Mouse (Mus musculus): Measurements from ENCODE around the gene Gpr4.

The Gpr4 gene

DNA sequence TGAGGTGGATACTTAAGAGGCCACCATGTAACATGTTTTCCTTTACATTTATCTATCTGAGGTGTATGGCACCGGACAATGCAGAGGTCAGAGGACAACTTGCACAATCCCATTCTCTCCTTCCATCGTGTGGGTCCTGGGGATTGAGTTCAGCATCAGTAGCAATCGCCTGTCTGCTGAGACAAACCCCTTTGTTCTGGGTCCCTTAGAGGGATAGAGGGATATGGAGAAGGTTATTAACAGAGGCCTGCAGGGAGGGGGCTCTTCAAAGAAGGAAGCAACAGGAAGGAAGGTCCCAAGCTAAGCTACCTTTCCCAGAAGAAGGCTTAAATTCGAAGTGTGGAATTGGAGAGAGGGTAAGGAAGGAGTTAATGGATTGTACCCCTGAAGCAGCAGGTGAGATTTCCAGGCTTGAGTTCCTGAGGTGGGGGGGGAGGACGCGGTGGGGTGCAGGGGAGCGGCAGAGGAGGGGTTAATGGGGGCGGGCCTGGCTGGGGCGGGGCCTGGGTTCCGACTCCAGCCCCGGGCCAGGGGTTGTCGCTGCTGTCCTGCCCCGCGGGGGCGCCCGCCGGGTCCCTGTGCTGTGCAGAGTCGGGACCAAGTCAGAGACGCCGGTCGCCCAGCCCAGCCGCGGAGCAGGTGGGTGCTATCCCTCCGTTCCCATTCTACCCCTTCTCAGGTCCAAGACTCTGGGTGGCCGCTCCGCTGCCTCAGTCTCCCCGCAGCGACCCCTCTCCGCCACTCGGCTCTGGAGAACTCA lies at the start of gene Gpr4:
TSS of gene Gpr4 (plus strand) at position 543 of the 760 bp plus-strand sequence.
- no peak for DNase-seq (ENCODE audit: low read depth, low spot score)

DNA sequence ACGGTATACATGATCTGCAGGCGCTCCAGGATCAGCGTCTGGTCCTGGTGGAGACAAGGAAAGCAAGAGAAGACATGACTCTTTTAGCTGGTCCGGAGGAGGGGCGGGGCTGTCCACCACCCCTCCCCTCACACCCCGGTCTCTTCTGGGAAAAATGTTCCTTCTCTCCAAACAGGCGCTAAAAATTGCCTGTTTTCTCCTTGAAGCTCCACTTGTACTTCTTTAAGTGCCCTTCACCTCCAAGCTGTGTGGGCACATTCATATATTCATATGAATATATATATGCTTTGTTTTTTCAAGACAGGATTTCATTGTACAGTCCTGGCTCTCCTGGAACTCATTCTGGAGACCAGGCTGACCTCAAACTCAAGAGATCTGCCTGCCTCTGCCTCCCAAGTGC lies 49.4 kb upstream of the Gpr4 start:
- DNase-seq (ENCODE audit: low read depth, low spot score) = no peak

- DNase-seq (ENCODE audit: low read depth, low spot score) = no peak
Observed at GRCm38 (mm10) chr7:19163752-19164151, 48.6 kb upstream of the Gpr4 start.

- no peak for DNase-seq (ENCODE audit: low read depth, low spot score)
Observed at GRCm38 (mm10) chr7:19164189-19164588, 48.1 kb upstream of the Gpr4 start.

- DNase-seq (ENCODE audit: low read depth, low spot score) = no peak
Observed at GRCm38 (mm10) chr7:19164978-19165377, 47.4 kb upstream of the Gpr4 start.

- no peak for DNase-seq (ENCODE audit: low read depth, low spot score)
Observed at GRCm38 (mm10) chr7:19165656-19166423, 46.5 kb upstream of the Gpr4 start, which contains the start of gene Gipr. Gene Gipr (minus strand): TSS chr7:19166127.

DNA sequence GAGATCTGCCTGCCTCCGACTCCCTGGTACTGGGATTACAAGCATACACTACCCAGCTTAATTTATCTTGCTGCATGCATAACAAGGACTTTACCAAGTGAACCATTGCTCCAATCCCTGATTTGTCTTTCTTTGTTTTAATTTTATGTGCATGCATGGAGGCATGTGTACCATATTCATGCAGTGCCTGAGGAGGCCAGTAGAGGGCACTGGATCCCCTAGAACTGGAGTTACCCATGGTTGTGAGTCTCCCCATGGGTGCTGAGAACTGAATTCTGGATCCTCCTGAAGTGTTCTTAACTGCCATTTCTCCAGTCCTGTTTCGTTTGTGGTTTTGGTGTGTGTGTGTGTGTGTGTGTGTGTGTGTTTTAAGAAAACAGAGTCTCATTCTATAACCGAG lies 45.3 kb upstream of the Gpr4 start:
- DNase-seq (ENCODE audit: low read depth, low spot score) = no peak

GRCm38 (mm10) chr7:19169506-19169905 lies 42.8 kb upstream of the Gpr4 start:
- no peak for DNase-seq (ENCODE audit: low read depth, low spot score)

- DNase-seq (ENCODE audit: low read depth, low spot score) = no peak
Observed at GRCm38 (mm10) chr7:19170142-19170541, 42.2 kb upstream of the Gpr4 start.

DNA sequence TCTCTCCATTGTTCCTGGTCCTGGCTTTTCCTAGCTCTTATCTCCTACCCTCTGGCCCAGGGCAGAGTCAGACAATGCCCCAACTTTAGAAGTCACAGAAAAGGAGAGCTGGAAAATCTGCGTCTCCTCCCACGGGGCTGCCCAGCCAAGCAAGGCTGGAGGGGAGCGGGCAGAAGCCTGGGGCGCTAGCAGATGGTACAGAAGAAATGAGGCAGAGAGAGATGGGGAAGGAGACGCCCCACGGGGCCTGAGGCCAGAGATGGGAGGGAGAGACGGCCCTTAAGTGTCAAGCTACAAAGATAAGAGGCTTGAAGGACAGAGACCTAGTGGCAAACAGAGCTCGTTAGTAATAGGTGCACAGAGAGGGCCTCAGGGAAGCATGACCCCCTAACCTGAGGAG lies 40.5 kb upstream of the Gpr4 start:
- no peak for DNase-seq (ENCODE audit: low read depth, low spot score)

- no peak for DNase-seq (ENCODE audit: low read depth, low spot score)
Observed at GRCm38 (mm10) chr7:19172874-19173273, 39.5 kb upstream of the Gpr4 start.

DNA sequence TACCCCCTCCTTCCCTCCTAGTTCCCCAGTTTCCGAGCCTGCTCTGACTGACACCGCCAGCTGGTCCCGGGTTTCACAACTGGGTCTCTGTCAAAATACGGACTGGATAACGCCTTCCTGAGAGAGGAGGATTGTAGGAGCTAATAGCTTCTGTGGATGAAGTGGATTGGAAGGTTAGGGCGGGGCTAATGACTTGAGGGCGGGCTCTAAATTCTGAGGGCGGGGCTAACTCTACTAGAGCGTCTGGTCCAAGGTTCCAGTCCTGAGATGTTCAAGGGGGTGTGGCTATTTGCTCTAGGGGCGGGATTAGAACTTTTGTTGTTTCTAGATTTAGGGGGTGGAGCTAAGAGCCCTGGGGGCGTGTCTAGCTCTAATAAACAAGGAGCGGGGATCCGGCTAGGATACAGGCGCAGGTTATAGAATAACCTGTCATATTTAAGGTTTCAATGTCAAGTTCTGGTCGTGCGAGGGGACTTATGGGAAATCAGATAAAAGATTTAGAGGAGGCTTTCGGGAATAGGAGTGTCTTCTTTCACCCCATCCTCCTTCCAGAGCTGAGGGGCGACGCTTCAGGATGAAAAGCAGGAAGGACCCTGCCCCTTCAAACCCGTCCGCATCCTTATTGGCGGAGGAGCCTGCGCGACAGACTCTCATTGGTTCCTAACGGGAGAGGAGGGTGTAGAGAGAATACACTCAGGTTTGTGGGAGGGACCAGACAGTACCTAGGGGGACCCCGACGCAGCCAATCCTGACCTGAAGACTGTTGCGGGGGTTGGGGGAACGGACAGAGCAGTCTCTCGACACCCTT lies 36.4 kb upstream of the Gpr4 start, which contains the start of gene Eml2:
TSS of gene Eml2 (plus strand) at position 714 of the 808 bp plus-strand sequence.
- no peak for DNase-seq (ENCODE audit: low read depth, low spot score)

DNA sequence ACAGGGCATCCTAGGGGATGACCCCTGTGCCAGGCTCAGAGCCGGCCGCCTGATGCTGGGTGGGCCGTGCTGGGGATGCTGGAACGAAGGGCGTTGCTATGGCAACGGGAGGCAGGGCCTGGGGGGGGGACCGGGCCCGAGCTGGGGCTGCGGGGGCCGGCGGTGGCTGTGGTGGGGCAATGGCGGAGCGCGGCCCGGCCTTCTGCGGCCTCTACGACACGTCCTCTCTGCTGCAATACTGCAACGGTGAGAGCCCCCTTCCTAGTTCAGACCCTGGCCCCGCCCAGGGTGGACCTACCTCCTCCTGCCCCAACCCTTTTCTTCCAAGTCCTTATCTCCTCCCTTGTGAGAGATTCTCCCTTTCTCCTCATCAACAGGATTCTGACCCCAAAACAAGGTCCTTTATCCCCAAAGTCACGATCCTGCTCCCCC lies 35.8 kb upstream of the Gpr4 start:
- DNase-seq (ENCODE audit: low read depth, low spot score) = no peak

DNA sequence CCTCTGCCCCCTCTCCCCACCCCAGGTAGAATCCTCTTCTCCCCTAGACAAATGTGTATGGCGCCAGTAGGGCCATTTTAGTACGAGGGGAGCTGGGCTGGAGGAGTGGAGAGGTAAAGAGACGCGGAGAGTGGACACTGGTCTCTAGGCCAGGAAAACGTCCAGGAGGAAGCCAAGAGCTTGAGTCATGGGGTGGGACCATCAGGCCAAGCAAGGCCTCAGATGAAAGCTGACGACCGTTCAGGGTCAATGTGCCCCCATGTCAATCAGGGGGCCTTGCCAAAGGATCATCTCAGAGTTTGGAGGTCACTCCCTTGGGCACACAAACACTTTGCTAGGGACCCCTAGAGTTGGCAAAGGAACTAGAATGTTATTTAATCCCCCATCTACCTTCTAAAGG lies 35.1 kb upstream of the Gpr4 start:
- no peak for DNase-seq (ENCODE audit: low read depth, low spot score)

- DNase-seq (ENCODE audit: low read depth, low spot score) = no peak
Observed at GRCm38 (mm10) chr7:19178035-19178434, 34.3 kb upstream of the Gpr4 start.

DNA sequence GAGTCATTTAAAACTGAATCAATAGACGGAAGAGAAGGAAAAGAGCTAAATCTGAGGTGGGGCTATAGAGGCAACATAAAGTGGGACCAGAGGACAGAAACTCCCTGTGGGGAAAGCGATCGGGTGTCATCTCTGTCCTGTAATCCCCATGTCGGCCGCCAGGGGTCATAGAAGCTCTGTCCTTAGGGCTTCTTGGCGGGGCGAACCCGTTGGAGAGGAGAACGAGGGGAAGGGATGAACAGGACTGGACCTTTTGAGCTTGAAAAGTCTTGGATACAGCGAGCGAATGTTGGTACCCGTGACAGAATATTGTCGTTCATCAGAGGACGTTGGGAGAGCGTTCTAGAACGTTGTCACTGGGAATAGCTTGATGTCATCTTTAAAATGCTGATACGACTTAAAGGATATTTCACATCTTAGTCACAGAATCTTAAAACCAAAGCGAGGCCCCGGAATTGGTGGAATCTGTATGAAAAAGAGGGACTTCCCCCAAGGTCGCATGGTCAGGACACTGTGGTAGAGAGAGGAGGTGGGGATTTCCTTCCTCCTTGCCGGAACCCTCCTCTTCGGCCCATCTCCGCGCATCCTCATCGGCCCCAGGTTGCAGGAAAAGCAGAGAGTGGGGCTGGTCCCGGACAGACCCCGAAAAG lies 33.8 kb upstream of the Gpr4 start:
- no peak for DNase-seq (ENCODE audit: low read depth, low spot score)

DNA sequence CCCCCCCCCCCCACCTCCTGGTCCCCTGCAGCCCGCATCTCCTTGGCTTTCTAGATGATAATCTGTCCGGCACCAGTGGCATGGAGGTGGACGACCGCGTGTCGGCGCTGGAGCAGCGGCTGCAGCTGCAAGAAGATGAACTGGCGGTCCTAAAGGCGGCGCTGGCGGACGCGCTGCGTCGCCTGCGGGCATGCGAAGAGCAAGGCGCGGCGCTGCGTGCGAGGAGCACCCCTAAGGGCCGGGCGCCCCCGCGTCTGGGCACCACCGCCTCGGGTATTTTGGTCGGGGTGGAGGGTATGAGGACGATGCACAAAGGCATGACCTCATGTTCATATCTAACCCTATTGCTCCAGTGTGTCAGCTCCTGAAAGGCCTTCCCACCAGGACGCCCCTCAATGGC lies 33.2 kb upstream of the Gpr4 start:
- no peak for DNase-seq (ENCODE audit: low read depth, low spot score)

- no peak for DNase-seq (ENCODE audit: low read depth, low spot score)
Observed at GRCm38 (mm10) chr7:19179936-19180335, 32.4 kb upstream of the Gpr4 start.

DNA sequence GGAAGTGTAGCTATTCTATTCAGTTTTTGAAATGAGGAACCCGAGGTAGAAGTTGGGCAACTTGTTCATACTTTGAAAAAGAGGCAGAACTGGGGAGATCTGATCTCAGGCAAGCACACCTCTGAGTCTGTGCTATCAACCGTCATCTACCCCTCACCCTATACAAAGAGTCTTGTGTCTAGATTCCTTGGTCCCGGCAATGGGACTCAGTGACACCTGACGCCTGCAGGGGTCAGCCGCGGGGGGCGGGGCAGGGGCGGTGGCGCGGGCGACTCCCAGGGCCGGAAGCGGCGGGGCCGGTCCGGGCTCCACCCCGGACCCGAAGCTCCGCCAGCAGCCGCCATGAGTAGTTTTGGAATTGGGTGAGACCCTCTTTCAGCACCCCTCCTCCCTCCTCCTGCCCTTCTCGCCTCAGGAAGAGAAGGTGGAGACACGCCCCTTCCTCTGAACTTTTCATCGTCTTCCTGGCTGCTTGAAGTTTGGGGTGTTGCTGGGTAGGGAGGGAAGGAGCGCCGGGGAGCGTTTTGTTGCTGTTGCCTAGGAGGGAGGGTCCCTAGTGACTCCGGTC lies 31.4 kb upstream of the Gpr4 start:
- DNase-seq (ENCODE audit: low read depth, low spot score) = no peak

- peak; percentile 44 for DNase-seq (ENCODE audit: low read depth, low spot score)
Observed at GRCm38 (mm10) chr7:19184250-19184649, 28.1 kb upstream of the Gpr4 start.

GRCm38 (mm10) chr7:19184758-19185157 lies 27.6 kb upstream of the Gpr4 start:
- peak; percentile 23 for DNase-seq (ENCODE audit: low read depth, low spot score)

All from 3T3-L1 (cell line).